Mouse (Mus musculus) gastrocnemius, postnatal 14 days (tissue): ENCODE measurements around the gene Dram1. TPM values are rescaled to one million over a fixed set of nuclear protein-coding genes. Genes with fewer than 3 reads are reported as not detected.

Experiments used
- DNase-seq: peaks from one replicate; pipeline ENCODE4 v3.0.0; 2021; ENCODE audit warnings: mixed read lengths
- intact Hi-C: fragments of 180-260 bp; cut with DNase I; formaldehyde crosslinking; loops from one replicate; pipeline ENCODE4 v1.15.1; 2025; ENCODE audit warnings: low total_unique reads
- total RNA-seq, 2 experiments: library from RNA; stranded (reverse); gene quantifications; 2 replicates each; pipeline ENCODE4 v1.2.3; 2021

Gene Dram1
- total RNA-seq, 2 experiments from 2014 or later: 1.3 to 1.7 TPM

- intact Hi-C loops: loop anchor here (10.0 kb wide), 1 partner anchor 665 kb away; no protein-coding TSS in a partner anchor
- DNase-seq: no peak
These were observed 69.0 kb downstream of the Dram1 start for GRCm38 (mm10) chr10:88309851-88310250.

GRCm38 (mm10) chr10:88306235-88306634 is 72.6 kb downstream of the Dram1 start:
- no peak for DNase-seq
- intact Hi-C loops: loop anchor here (10.0 kb wide), 1 partner anchor 661 kb away; no protein-coding TSS in a partner anchor

- intact Hi-C loops: loop anchor here (5.0 to 10.0 kb wide), 2 partner anchors 452 to 660 kb away; no protein-coding TSS in a partner anchor
- peak; percentile 79 for DNase-seq
These were observed 74.6 kb downstream of the Dram1 start for GRCm38 (mm10) chr10:88304302-88304701.

GRCm38 (mm10) chr10:88303079-88303478 is 75.8 kb downstream of the Dram1 start:
- no peak for DNase-seq
- intact Hi-C loops: loop anchor here (5.0 to 10.0 kb wide), 2 partner anchors 451 to 658 kb away; no protein-coding TSS in a partner anchor

GRCm38 (mm10) chr10:88301802-88302470 is 76.9 kb downstream of the Dram1 start:
- intact Hi-C loops: loop anchor here (5.0 to 10.0 kb wide), 2 partner anchors 450 to 657 kb away; no protein-coding TSS in a partner anchor
- DNase-seq: no peak

GRCm38 (mm10) chr10:88296991-88297390 is 81.9 kb downstream of the Dram1 start:
- DNase-seq: peak; percentile 73
- intact Hi-C loops: no loop called here

- DNase-seq: peak; percentile 68
- intact Hi-C loops: no loop called here
These were observed 83.8 kb downstream of the Dram1 start for GRCm38 (mm10) chr10:88295091-88295490.

- DNase-seq: no peak
- intact Hi-C loops: no loop called here
These were observed 90.8 kb downstream of the Dram1 start for GRCm38 (mm10) chr10:88288061-88288460.

GRCm38 (mm10) chr10:88287261-88287660 is 91.6 kb downstream of the Dram1 start:
- intact Hi-C loops: no loop called here
- no peak for DNase-seq

GRCm38 (mm10) chr10:88284343-88284990 is 94.4 kb downstream of the Dram1 start:
- no peak for DNase-seq
- intact Hi-C loops: no loop called here

- DNase-seq: no peak
- intact Hi-C loops: no loop called here
These were observed 97.2 kb downstream of the Dram1 start for GRCm38 (mm10) chr10:88281699-88282098.

GRCm38 (mm10) chr10:88274045-88274444 is 104.8 kb downstream of the Dram1 start:
- intact Hi-C loops: no loop called here
- no peak for DNase-seq

Other genes starting within 250 kb of the Dram1 start
- under 1 TPM; 0.74 to 0.91 TPM for gene Parpbp, start 232.1 kb downstream of the Dram1 start, total RNA-seq
- gene Nup37, start 232.1 kb downstream of the Dram1 start, total RNA-seq: 1 to 10 TPM; 4.5 to 5.4 TPM
- 10 to 100 TPM; 29.1 to 33.3 TPM for gene Washc3, start 178.0 kb downstream of the Dram1 start, total RNA-seq
- gene Gnptab, start 52 bp upstream of the Dram1 start, total RNA-seq: 10 to 100 TPM in 1 of 2 experiments, 1 to 10 TPM in 1; 9.2 to 10.3 TPM
- gene Sycp3, start 80.5 kb upstream of the Dram1 start, total RNA-seq: not detected
- gene Chpt1, start 125.0 kb upstream of the Dram1 start, total RNA-seq: 10 to 100 TPM; 51.5 to 59.9 TPM
- gene Mybpc1, start 226.1 kb upstream of the Dram1 start, total RNA-seq: 1,000 to 10,000 TPM; 1,223 to 1,292 TPM